Mouse (Mus musculus): ENCODE measurements around the gene Utp20.
"Not testable (repeated sequence)": the region's sequence is repeated elsewhere in the genome, so short reads cannot be mapped to it uniquely, and the experiment has no call there.

Utp20 gene

GRCm38 (mm10) chr10:88784513-88784931, 42.1 kb downstream of the Utp20 start:
- in situ Hi-C loops (cut with MboI, MseI), result loop anchor here (25.0 kb wide), 1 partner anchor 878 kb away; no protein-coding TSS in a partner anchor

- in situ Hi-C loops (cut with MboI, MseI), result loop anchor here (25.0 kb wide), 1 partner anchor 878 kb away; no protein-coding TSS in a partner anchor
Observed at GRCm38 (mm10) chr10:88783941-88784340, 42.7 kb downstream of the Utp20 start.

- in situ Hi-C loops (cut with MboI, MseI), result loop anchor here (25.0 kb wide), 1 partner anchor 879 kb away; no protein-coding TSS in a partner anchor
Observed at GRCm38 (mm10) chr10:88783135-88783534, 43.5 kb downstream of the Utp20 start.

- in situ Hi-C loops (cut with MboI, MseI), result loop anchor here (25.0 kb wide), 1 partner anchor 882 kb away; no protein-coding TSS in a partner anchor
Observed at GRCm38 (mm10) chr10:88780716-88781115, 45.9 kb downstream of the Utp20 start.

GRCm38 (mm10) chr10:88776206-88776605, 50.4 kb downstream of the Utp20 start:
- in situ Hi-C loops (cut with MboI, MseI), result loop anchor here (25.0 kb wide), 1 partner anchor 886 kb away; no protein-coding TSS in a partner anchor

GRCm38 (mm10) chr10:88772965-88773364, 53.6 kb downstream of the Utp20 start:
- in situ Hi-C loops (cut with MboI, MseI), result not testable (repeated sequence)

- in situ Hi-C loops (cut with MboI, MseI), result loop anchor here (5.0 kb wide), 1 partner anchor 38 kb away; no protein-coding TSS in a partner anchor
Observed at GRCm38 (mm10) chr10:88769676-88770075, 56.9 kb downstream of the Utp20 start.

GRCm38 (mm10) chr10:88768961-88769360, 57.6 kb downstream of the Utp20 start:
- in situ Hi-C loops (cut with MboI, MseI), result loop anchor here (5.0 kb wide), 1 partner anchor 38 kb away; no protein-coding TSS in a partner anchor

GRCm38 (mm10) chr10:88765431-88766142, 61.0 kb downstream of the Utp20 start:
- in situ Hi-C loops (cut with MboI, MseI), result loop anchor here (5.0 kb wide), 1 partner anchor 42 kb away; no protein-coding TSS in a partner anchor

GRCm38 (mm10) chr10:88761524-88762212, 64.9 kb downstream of the Utp20 start:
- in situ Hi-C loops (cut with MboI, MseI), result no loop called here

GRCm38 (mm10) chr10:88741426-88741825, 85.2 kb downstream of the Utp20 start:
- in situ Hi-C loops (cut with MboI, MseI), result no loop called here

- in situ Hi-C loops (cut with MboI, MseI), result no loop called here
Observed at GRCm38 (mm10) chr10:88740781-88741180, 85.8 kb downstream of the Utp20 start.

- in situ Hi-C loops (cut with MboI, MseI), result no loop called here
Observed at GRCm38 (mm10) chr10:88739818-88740217, 86.8 kb downstream of the Utp20 start.

- in situ Hi-C loops (cut with MboI, MseI), result not testable (repeated sequence)
Observed at GRCm38 (mm10) chr10:88739074-88739473, 87.5 kb downstream of the Utp20 start.

- in situ Hi-C loops (cut with MboI, MseI), result no loop called here
Observed at GRCm38 (mm10) chr10:88732309-88732622, 94.3 kb downstream of the Utp20 start.

- in situ Hi-C loops (cut with MboI, MseI), result no loop called here
Observed at GRCm38 (mm10) chr10:88731496-88732308, 94.9 kb downstream of the Utp20 start.

- in situ Hi-C loops (cut with MboI, MseI), result no loop called here
Observed at GRCm38 (mm10) chr10:88730571-88731495, 95.8 kb downstream of the Utp20 start, which contains the start of gene Arl1. Arl1 (plus strand) TSS chr10:88730858.

GRCm38 (mm10) chr10:88728166-88728565, 98.4 kb downstream of the Utp20 start:
- in situ Hi-C loops (cut with MboI, MseI), result loop anchor here (5.0 kb wide), 1 partner anchor 351 kb away; the partner anchor contains the start of genes Dram1 and Gnptab

- in situ Hi-C loops (cut with MboI, MseI), result loop anchor here (5.0 kb wide), 1 partner anchor 350 kb away; the partner anchor contains the start of genes Dram1 and Gnptab
Observed at GRCm38 (mm10) chr10:88727128-88727527, 99.5 kb downstream of the Utp20 start.

GRCm38 (mm10) chr10:88725343-88725742, 101.3 kb downstream of the Utp20 start:
- in situ Hi-C loops (cut with MboI, MseI), result loop anchor here (5.0 kb wide), 1 partner anchor 348 kb away; the partner anchor contains the start of genes Dram1 and Gnptab

Data from T-helper 1 cell (primary cell).